Mouse (Mus musculus) testis, adult 2 months (tissue): ENCODE measurements around the gene Zfp263.

Source experiments
- CTCF ChIP-seq: fragments of 200-500 bp; IDR thresholded peaks from 2 replicates; pipeline ENCODE4 v1.5.1; 2012; ENCODE audit warnings: low read depth, mild to moderate bottlenecking, inconsistent platforms, low read length, moderate library complexity; ENCODE audit not compliant: control insufficient read depth, insufficient read depth, insufficient replicate concordance
- POLR2A ChIP-seq: fragments of 200-500 bp; IDR thresholded peaks from 2 replicates; pipeline ENCODE4 v1.6.1; 2012; ENCODE audit warnings: low read depth, mild to moderate bottlenecking, inconsistent platforms, low read length, moderate library complexity; ENCODE audit not compliant: control insufficient read depth

DNA sequence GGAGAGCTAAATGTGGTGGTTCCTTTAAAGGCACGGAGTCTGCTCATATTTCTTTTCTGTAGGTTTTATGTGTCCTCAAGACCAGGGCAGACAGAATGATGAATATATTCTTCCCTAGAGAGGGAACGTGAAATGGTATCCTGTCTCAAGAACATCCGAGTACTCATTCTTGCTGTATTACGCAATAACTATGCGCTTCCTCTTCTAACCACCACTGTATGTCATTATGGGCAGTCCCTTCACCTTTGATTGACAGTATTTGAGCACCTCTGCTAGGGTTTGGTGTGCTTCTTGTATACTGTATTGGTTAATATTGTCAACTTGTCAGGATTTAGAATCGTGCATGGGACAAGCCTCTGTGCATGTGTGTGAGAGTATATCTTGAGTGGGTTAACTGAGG is 37.2 kb upstream of the Zfp263 start:
- TF ChIP-seq CTCF (no peak), POLR2A (no peak)
